Mouse (Mus musculus) embryo, embryonic 10 days (tissue): ENCODE data around the gene Dspp.
A peak's percentile ranks its signal among the peaks of the same experiment; 100 is the strongest.

Experiments
- DNase-seq: peaks from one replicate; pipeline ENCODE4 v3.0.0-alpha.2; 2015; ENCODE audit warnings: low spot score

Gene Dspp

GRCm38 (mm10) chr5:104170412-104170811 is at the start of gene Dspp:
Dspp (plus strand) TSS chr5:104170712.
- no peak for DNase-seq

GRCm38 (mm10) chr5:104124016-104124658 is 46.4 kb upstream of the Dspp start:
- DNase-seq = no peak

GRCm38 (mm10) chr5:104126561-104127320 is 43.8 kb upstream of the Dspp start:
- no peak for DNase-seq

GRCm38 (mm10) chr5:104127351-104127750 is 43.2 kb upstream of the Dspp start:
- DNase-seq = no peak

- DNase-seq = peak; percentile 62
Observed at GRCm38 (mm10) chr5:104128281-104129031, 42.1 kb upstream of the Dspp start.

- DNase-seq = no peak
Observed at GRCm38 (mm10) chr5:104130891-104131290, 39.6 kb upstream of the Dspp start.

- DNase-seq = peak; percentile 58
Observed at GRCm38 (mm10) chr5:104131544-104131943, 39.0 kb upstream of the Dspp start.

- DNase-seq = no peak
Observed at GRCm38 (mm10) chr5:104133752-104134151, 36.8 kb upstream of the Dspp start.

GRCm38 (mm10) chr5:104137920-104138541 is 32.5 kb upstream of the Dspp start:
- DNase-seq = no peak

GRCm38 (mm10) chr5:104141067-104141466 is 29.4 kb upstream of the Dspp start:
- no peak for DNase-seq

- DNase-seq = no peak
Observed at GRCm38 (mm10) chr5:104144057-104144456, 26.5 kb upstream of the Dspp start.

GRCm38 (mm10) chr5:104149349-104149748 is 21.2 kb upstream of the Dspp start:
- peak; percentile 17 for DNase-seq

- DNase-seq = no peak
Observed at GRCm38 (mm10) chr5:104150196-104150595, 20.3 kb upstream of the Dspp start.

- DNase-seq = no peak
Observed at GRCm38 (mm10) chr5:104157701-104158100, 12.8 kb upstream of the Dspp start.

- no peak for DNase-seq
Observed at GRCm38 (mm10) chr5:104158332-104159052, 12.0 kb upstream of the Dspp start.

GRCm38 (mm10) chr5:104160581-104160980 is 9.9 kb upstream of the Dspp start:
- no peak for DNase-seq

GRCm38 (mm10) chr5:104161390-104161789 is 9.1 kb upstream of the Dspp start:
- no peak for DNase-seq

- DNase-seq = no peak
Observed at GRCm38 (mm10) chr5:104163536-104163935, 7.0 kb upstream of the Dspp start.

- DNase-seq = no peak
Observed at GRCm38 (mm10) chr5:104173094-104173493, 2.6 kb downstream of the Dspp start.

GRCm38 (mm10) chr5:104183743-104184142 is 13.2 kb downstream of the Dspp start:
- DNase-seq = no peak

- no peak for DNase-seq
Observed at GRCm38 (mm10) chr5:104187281-104187680, 16.8 kb downstream of the Dspp start.

GRCm38 (mm10) chr5:104195086-104195485 is 24.6 kb downstream of the Dspp start:
- DNase-seq = no peak
